Mouse (Mus musculus): ENCODE measurements around the gene Rnf217.

GRCm38 (mm10) chr10:31596804-31597203, 12.2 kb downstream of the Rnf217 start:
- TF ChIP-seq CTCF (IDR thresholded peaks at IDR 0.05; ENCODE audit: low read depth) (no peak), EP300 (IDR thresholded peaks at IDR 0.05; ENCODE audit: low read depth) (no peak)
